Mouse (Mus musculus) liver, embryonic 14.5 days (tissue): ENCODE measurements at regions not wholly inside any gene's neighbourhood (a gene's known extent, or its start where the extent isn't known, plus 50 kb on each side); places are given as distances from the start of the nearest gene placed in this dataset.

ENCODE experiments used
- CTCF ChIP-seq: IDR thresholded peaks from 2 replicates; pipeline ENCODE4 v1.5.1; 2016; ENCODE audit warnings: antibody characterized with exemption, low read depth, control low read depth
- EP300 ChIP-seq: IDR thresholded peaks from 2 replicates; pipeline ENCODE4 v1.6.1; 2016; ENCODE audit warnings: antibody characterized with exemption, low read depth

GRCm38 (mm10) chr1:69433655-69434357 lies 253.2 kb downstream of the Ikzf2 start:
- TF ChIP-seq EP300 (no peak), CTCF (no peak)
